Mouse (Mus musculus) E14TG2a.4 (cell line): ENCODE results near the gene Des.

Source experiments
- CTCF ChIP-seq: conservative IDR thresholded peaks from 2 replicates; pipeline ENCODE4 v1.5.1; 2014; ENCODE audit warnings: low read length
- NANOG ChIP-seq: IDR thresholded peaks from 2 replicates; pipeline ENCODE4 v1.6.1; 2014; ENCODE audit warnings: borderline replicate concordance, low read length, mixed read lengths
- POU5F1 ChIP-seq: IDR thresholded peaks from 2 replicates; pipeline ENCODE4 v1.6.1; 2014; ENCODE audit warnings: low read length, borderline replicate concordance

DNA sequence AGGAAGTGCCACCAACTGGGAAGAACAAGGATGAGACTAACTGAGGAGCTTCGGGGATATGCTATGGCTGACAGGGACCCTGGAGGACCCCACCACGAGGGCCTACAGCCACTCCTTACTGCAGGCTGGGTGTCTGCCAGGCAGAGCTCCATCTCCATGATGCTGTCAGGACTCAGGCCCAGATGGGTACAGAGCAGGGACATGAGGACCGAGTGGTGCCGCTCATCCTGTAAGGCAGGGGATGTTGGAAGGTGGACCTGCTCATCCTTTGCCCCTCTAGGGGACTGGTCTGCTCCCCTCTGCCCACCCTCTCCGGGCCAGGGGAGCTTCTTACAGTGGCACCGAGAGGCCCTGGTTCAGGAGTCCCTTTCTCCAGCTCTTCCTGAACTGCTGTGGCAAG lies 45.1 kb upstream of the Des start:
- no peak for TF ChIP-seq POU5F1
- no peak for TF ChIP-seq CTCF
- TF ChIP-seq NANOG: no peak
